Mouse (Mus musculus): ENCODE measurements at regions not wholly inside any gene's neighbourhood (a gene's known extent, or its start where the extent isn't known, plus 50 kb on each side); places are given as distances from the start of the nearest gene placed in this dataset.
"Not testable (repeated sequence)": the region's sequence is repeated elsewhere in the genome, so short reads cannot be mapped to it uniquely, and the experiment has no call there.

GRCm38 (mm10) chr7:63996581-63997098 is 57.9 kb upstream of the Klf13 start:
- DNase-seq (ENCODE audit: low spot score), result no peak

- DNase-seq (ENCODE audit: low spot score), result no peak
Observed at GRCm38 (mm10) chr7:63995255-63995980, 56.7 kb upstream of the Klf13 start.

- not testable (repeated sequence) for DNase-seq (ENCODE audit: low spot score)
Observed at GRCm38 (mm10) chr7:63994769-63995168, 56.1 kb upstream of the Klf13 start.

GRCm38 (mm10) chr7:63992155-63992554 is 53.4 kb upstream of the Klf13 start:
- DNase-seq (ENCODE audit: low spot score), result no peak

GRCm38 (mm10) chr7:63991085-63992010 is 52.6 kb upstream of the Klf13 start:
- no peak for DNase-seq (ENCODE audit: low spot score)

- DNase-seq (ENCODE audit: low spot score), result no peak
Observed at GRCm38 (mm10) chr7:63990312-63991028, 51.8 kb upstream of the Klf13 start.

- no peak for DNase-seq (ENCODE audit: low spot score)
Observed at GRCm38 (mm10) chr7:63989736-63990135, 51.0 kb upstream of the Klf13 start.

All from testis, postnatal 14 days (tissue).